19 mouse cellular contexts compared by ENCODE assay signal in genomic region chr3:115807032-115807431, GRCm38 (mm10).
"Had no signal": no experiment of that assay in that cellular context is flagged by ENCODE, and none has a peak within 500 bp of the region (broad histone marks: within the 10 kb centered on the region; RNA-seq: fewer than 3 reads in every experiment).

No protein-coding gene starts in this region.

- H3K27ac ChIP-seq: midbrain, embryonic 10.5 days; midbrain, embryonic 12.5 days; neural tube, embryonic 13.5 days; neural tube, embryonic 15.5 days had no signal

- H3K4me1 ChIP-seq: midbrain, embryonic 12.5 days; neural tube, embryonic 13.5 days; neural tube, embryonic 15.5 days had no signal

- H3K9ac ChIP-seq: lung, embryonic 14.5 days; midbrain, embryonic 12.5 days; neural tube, embryonic 13.5 days; neural tube, embryonic 15.5 days had no signal

- H3K27me3 ChIP-seq: midbrain, embryonic 12.5 days; neural tube, embryonic 13.5 days; neural tube, embryonic 15.5 days had no signal

- DNase-seq: lung, adult 18-20 months; lung, embryonic 14.5 days; lung, postnatal 10 days; lung, postnatal 4 days; midbrain, embryonic 14.5 days; retina, postnatal 1 day; right cerebral cortex, adult 18-20 months; right cerebral cortex, postnatal 25 days; right cerebral cortex, postnatal 4 days; spleen, adult 18-20 months; thymus, adult 18-20 months; thymus, postnatal 14 days; thymus, postnatal 36 days had no signal

- H3K36me3 ChIP-seq: midbrain, embryonic 10.5 days; midbrain, embryonic 12.5 days; neural tube, embryonic 13.5 days; neural tube, embryonic 15.5 days had no signal

- H3K4me2 ChIP-seq: lung, embryonic 14.5 days; midbrain, embryonic 12.5 days; neural tube, embryonic 13.5 days; neural tube, embryonic 15.5 days had no signal

- H3K9me3 ChIP-seq: midbrain, embryonic 10.5 days; midbrain, embryonic 12.5 days; neural tube, embryonic 13.5 days; neural tube, embryonic 15.5 days had no signal

- ATAC-seq: midbrain, embryonic 16.5 days had no signal

- H3K4me3 ChIP-seq: midbrain, embryonic 10.5 days; midbrain, embryonic 12.5 days; myocyte; neural tube, embryonic 13.5 days; neural tube, embryonic 15.5 days had no signal
